Mouse (Mus musculus) retina, adult 2 months (tissue): ENCODE results near the gene Zfp988.
"Not testable (repeated sequence)": the region's sequence is repeated elsewhere in the genome, so short reads cannot be mapped to it uniquely, and the experiment has no call there.

ENCODE experiments used
- DNase-seq: peaks from one replicate; pipeline ENCODE4 v3.0.0-alpha.2; 2012; ENCODE audit warnings: low read depth, low spot score

The Zfp988 gene

DNA sequence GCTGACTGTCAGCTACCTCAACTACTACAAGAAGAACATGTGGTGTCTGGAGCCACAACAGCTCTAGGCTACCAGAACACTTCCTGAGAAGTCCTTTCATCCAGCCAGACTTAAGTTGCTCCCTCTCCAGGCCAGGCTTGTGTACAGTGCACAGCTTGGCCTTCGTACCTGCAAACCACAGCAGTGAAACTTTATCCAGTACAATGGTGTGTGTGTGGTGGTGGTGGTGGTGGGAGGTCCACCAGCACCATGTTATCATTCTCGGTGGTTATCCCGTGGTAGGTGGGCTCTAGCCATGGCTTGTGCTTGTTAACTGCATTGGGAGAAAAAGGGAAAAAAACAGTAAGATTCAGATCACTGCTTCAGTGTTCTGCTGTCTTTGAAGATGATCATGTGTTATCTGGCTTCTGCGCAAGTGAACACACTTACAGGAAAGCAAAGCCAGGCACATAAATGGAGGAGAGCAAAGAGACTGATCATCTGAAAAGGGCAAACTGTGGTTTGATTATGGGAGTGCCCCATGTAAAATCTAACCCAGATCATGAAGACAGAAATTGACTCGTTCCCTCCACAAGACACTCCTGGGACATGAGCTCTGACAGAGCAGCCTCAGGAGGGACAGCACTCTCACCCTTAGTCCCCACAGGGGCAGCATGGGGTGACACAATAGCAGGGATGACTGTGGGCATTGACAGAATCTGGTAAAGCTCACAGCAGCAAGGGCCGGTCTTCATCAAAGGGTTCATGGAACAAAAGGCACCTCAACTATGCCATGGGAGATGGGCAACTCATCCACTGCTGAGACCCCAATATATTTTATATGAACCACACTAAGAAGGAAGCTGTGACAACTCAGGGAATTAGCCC lies 37.8 kb downstream of the Zfp988 start:
- not testable (repeated sequence) for DNase-seq

- not testable (repeated sequence) for DNase-seq
These were observed 39.6 kb downstream of the Zfp988 start for GRCm38 (mm10) chr4:147345061-147345554.

- DNase-seq, result not testable (repeated sequence)
These were observed 41.0 kb downstream of the Zfp988 start for GRCm38 (mm10) chr4:147346361-147347035.

DNA sequence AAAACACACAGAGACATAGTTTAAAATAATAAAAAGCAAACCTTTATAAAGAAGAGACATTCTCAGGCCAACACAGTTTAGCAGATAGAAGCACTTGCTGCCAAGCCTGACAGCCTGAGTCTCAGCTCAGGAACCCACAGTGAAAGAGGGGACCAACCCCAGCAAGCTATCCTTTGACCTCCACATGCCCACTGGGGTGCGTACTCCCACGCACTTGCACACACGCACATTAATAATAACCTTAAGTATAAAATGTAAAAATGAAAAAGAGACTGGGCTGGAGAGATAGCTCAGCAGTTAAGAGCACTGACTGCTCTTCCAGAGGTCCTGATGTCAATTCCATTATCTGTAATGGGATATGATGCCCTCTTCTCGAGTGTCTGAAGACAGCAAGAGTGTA lies 41.8 kb downstream of the Zfp988 start:
- DNase-seq, result not testable (repeated sequence)

DNA sequence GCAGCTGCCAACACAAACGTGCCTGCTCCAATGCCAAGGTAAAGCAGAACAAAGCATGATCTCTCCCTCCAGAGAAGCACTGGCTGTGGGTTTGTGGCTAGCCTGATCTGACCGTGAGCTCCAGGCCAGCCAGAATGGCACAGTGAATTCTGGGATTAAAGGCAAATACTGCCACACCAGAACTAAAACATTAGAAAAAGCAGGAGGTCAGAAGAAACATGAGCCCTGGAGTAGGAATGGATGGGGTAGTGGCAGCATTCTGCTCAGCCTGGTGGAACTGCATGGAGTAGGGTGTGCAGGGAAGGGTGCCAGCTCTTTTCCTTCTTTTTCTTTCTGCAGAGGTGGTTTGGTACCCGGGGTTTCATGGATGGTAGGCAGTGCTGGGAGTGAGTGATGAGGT lies 42.4 kb downstream of the Zfp988 start:
- not testable (repeated sequence) for DNase-seq

GRCm38 (mm10) chr4:147348401-147348800 lies 42.9 kb downstream of the Zfp988 start:
- not testable (repeated sequence) for DNase-seq

DNA sequence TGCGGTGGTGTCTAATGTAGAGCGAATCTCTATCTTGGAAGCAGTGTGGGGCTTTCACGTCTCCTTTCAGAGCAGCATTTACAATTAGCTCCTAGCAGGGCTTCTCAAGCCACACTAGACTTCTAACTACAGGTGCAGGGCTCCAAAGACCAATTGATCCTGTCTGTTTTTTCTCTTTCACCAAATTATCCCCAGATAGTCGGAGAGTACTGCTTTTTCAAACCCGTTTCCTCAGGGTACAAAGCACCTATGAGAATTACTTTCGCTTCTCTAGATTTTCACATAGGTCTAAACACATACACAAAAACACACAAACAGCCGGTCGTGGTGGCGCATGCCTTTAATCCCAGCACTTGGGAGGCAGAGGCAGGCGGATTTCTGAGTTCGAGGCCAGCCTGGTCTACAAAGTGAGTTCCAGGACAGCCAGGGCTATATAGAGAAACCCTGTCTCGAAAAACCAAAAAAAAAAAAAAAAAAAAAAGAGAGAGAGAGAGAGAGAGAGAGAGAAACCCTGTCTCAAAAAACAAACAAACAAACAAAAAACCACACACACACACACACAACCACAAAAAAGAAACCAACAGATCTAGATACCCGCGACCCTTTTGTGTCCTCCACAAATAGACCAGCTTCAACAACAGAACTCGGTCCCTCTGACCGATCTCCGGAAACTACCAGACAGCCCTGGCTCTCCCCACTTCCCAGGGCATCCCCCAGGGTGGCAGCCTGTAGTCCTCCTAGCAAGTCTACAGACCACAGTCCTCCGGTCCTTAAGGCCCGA lies 43.6 kb downstream of the Zfp988 start:
- DNase-seq, result not testable (repeated sequence)

GRCm38 (mm10) chr4:147349687-147350415 lies 44.4 kb downstream of the Zfp988 start:
- not testable (repeated sequence) for DNase-seq

GRCm38 (mm10) chr4:147350541-147350940 lies 45.1 kb downstream of the Zfp988 start:
- DNase-seq, result not testable (repeated sequence)

GRCm38 (mm10) chr4:147351376-147351980 lies 46.0 kb downstream of the Zfp988 start:
- DNase-seq, result not testable (repeated sequence)

DNA sequence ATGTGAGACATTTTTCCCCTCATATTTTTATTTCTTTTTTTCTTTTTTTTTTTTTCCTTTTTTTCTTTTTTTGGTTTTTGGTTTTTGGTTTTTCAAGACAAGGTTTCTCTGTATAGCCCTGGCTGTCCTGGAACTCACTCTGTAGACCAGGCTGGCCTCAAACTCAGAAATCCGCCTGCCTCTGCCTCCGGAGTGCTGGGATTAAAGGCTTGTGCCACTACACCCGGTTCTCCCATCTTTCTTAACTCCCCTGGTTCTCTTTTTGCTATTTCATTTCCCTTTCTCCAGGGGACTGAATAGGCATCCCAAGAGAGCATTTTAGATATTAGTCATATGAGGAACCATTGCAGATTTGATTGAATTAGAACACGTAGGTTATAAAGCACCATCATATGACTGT lies 48.2 kb downstream of the Zfp988 start:
- not testable (repeated sequence) for DNase-seq

DNA sequence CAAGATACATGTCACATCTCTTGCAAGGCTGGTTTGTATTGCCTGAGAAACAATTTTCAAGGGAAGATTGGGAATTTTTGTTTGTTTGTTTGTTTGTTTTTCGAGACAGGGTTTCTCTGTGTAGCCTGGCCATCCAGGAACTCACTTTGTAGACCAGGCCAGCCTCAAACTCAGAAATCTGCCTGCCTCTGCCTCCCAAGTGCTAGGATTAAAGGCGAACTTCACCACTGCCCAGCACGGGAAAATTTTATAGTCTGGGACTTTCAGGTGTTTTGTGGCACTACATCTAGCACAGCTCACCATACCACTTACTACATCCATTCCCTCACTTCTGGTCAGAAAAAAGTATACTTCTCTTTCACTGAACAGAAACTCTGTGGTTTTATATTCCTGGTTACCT lies 50.6 kb downstream of the Zfp988 start:
- not testable (repeated sequence) for DNase-seq

DNA sequence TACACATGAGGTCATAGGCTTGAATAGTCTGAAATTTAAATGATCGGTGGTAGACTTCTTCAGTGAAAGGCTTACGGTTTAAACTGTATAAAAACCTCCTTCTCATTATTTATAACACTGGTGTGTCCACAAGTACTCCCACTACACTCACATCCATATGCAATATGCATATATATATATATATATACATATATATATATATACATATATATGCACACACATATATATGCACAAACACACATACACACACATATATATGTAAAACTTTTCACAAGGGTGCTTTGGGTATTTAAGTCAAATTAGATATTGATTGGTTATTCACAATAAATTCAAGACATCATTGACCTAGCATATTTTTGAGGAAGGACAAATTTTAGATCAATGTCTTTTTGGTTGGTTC lies 51.7 kb downstream of the Zfp988 start:
- DNase-seq, result not testable (repeated sequence)

DNA sequence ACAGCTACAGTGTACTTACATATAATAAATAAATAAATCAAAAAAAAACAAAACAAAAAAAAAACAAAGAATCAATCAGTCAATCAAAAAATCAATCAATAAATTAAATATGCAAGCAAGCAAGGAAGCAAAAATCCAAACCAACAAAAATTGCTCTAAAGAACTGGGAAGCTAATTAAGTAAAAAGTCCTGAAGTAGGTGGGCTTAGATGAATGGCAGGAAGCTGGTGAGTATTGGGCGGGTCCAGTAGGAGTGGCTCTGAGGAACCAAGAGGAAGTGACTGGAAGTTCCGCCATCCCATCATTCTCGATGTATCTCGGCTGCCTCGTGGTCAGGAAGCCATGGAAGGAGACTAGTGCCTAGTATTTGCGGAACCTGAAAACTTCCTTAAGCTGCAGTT lies 55.5 kb downstream of the Zfp988 start, which contains the start of gene Zfp978:
Gene Zfp978, plus strand, starts transcription at position 301 of the 400 bp plus-strand sequence.
- DNase-seq, result not testable (repeated sequence)

- not testable (repeated sequence) for DNase-seq
These were observed 56.4 kb downstream of the Zfp988 start for GRCm38 (mm10) chr4:147361872-147362271.

DNA sequence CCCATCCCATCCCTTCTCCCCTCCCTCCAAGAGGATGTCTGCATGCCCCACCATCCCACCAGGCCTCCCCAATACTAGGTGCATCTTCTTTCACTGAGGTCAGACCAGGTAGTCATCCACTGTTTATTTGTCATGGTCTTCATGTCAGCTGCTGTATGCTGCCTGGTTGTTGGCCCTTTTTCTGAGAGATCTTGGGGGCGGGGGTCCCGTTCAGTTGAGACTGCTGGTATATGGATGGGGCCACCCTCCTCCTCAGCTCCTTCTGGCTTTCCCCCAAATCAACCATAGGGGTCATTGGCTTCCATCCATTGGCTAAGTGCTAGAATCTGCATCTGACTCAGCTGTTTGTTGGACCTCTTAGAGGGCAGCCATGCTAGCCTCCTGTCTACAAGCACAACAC lies 64.1 kb downstream of the Zfp988 start:
- not testable (repeated sequence) for DNase-seq

DNA sequence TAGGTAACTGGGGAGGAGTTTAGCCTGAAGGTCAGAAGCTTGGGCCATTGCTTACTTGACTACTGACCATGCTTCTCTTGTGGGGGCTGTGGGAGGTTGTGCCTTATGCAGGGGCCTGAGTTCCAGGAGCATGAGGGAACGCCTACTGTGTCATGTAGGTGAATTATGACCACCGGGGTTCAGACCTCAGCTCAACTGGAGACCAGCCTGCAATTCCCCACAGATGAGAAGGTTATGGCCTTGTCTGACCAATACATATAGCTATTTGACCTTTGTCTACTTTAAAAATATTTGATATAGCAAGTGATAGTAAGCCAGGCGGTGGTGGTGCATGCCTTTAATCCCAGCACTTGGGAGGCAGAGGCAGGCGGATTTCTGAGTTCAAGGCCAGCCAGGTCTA lies 77.7 kb downstream of the Zfp988 start:
- DNase-seq, result not testable (repeated sequence)
